Mouse (Mus musculus) midbrain, embryonic 10.5 days (tissue): ENCODE measurements around the gene Kcnk4. TPM values are rescaled to one million over a fixed set of nuclear protein-coding genes. Genes with fewer than 3 reads are reported as not detected.

Experiments used
- DNase-seq: peaks from one replicate; pipeline ENCODE4 v3.0.0-alpha.2; 2017; ENCODE audit warnings: low spot score
- H3K27ac ChIP-seq: fragments of 300-500 bp; sonication (generic); replicated peaks from 2 replicates; pipeline ENCODE4 v1.5.1; 2016; ENCODE audit warnings: mild to moderate bottlenecking
- H3K27me3 ChIP-seq: fragments of 300-500 bp; sonication (generic); 2 replicates; pipeline ENCODE4 v1.6.1; 2016; ENCODE audit warnings: low read depth, mild to moderate bottlenecking; ENCODE audit not compliant: poor library complexity, severe bottlenecking
- H3K36me3 ChIP-seq: fragments of 300-500 bp; sonication (generic); 2 replicates; pipeline ENCODE4 v1.6.1; 2016; ENCODE audit warnings: mild to moderate bottlenecking, moderate library complexity
- H3K4me1 ChIP-seq: fragments of 300-500 bp; sonication (generic); 2 replicates; pipeline ENCODE4 v1.6.1; 2016
- H3K4me3 ChIP-seq: fragments of 300-500 bp; sonication (generic); 2 replicates; pipeline ENCODE4 v1.5.1; 2016; ENCODE audit warnings: mild to moderate bottlenecking, moderate library complexity
- H3K9me3 ChIP-seq: fragments of 300-500 bp; sonication (generic); replicated peaks from 2 replicates; pipeline ENCODE4 v1.6.1; 2016; ENCODE audit warnings: mild to moderate bottlenecking
- WGBS: fragments of 180-500 bp; shearing (Covaris S2); methylation state at CpG from one replicate; pipeline ENCODE4 v1.1.7; 2016; 5-methylcytosine and 5-hydroxymethylcytosine counted together
- polyA plus RNA-seq: library from polyadenylated mRNA; unstranded; fragments of >200 nt; fragmentation: Nextera tagmentation; extraction: Ambion mirVana; gene quantifications from 2 replicates; pipeline ENCODE4 v1.2.1, GENCODE M21; 2016

Gene Kcnk4
- polyA plus RNA-seq, 1 experiment from 2014 or later = 0.11 TPM

GRCm38 (mm10) chr19:6925611-6926329, 8.5 kb downstream of the Kcnk4 start:
- Histone ChIP-seq H3K4me1 (peaks cover 54% of the 10 kb centered on the region), H3K9me3 (no peaks in the 10 kb centered on the region; the same call in 1 of the 2 replicates), H3K27me3 (peaks cover 87% of the 10 kb centered on the region), H3K4me3 (peak overlapping the region; percentile 24), H3K36me3 (no peaks in the 10 kb centered on the region), H3K27ac (no peak overlapping the region)
- no peak for DNase-seq
- 5% methylated on average over 40 of the region's 40 CpGs for WGBS

- 6% methylated on average over 9 of the region's 9 CpGs for WGBS
- peak within 1 kb of the TSS; percentile 24 for H3K4me3 ChIP-seq
These were observed 9.1 kb downstream of the Kcnk4 start, which contains the start of gene Catsperz for GRCm38 (mm10) chr19:6925307-6925573. Gene Catsperz (minus strand): TSS chr19:6925380.

GRCm38 (mm10) chr19:6924461-6925306, 9.6 kb downstream of the Kcnk4 start:
- peaks cover 65% of the 10 kb centered on the region for H3K4me1 ChIP-seq
- peaks cover 77% of the 10 kb centered on the region for H3K27me3 ChIP-seq
- H3K27ac ChIP-seq = no peak overlapping the region
- no peaks in the 10 kb centered on the region; the same call in 1 of the 2 replicates for H3K9me3 ChIP-seq
- WGBS = 5% methylated on average over 39 of the region's 39 CpGs
- peak overlapping the region; percentile 24 for H3K4me3 ChIP-seq
- no peaks in the 10 kb centered on the region for H3K36me3 ChIP-seq
- DNase-seq = peak; percentile 77

More at GRCm38 (mm10) chr19:6925307-6925573, 9.1 kb downstream of the Kcnk4 start, which contains the start of gene Catsperz:
- no peaks in the 10 kb centered on the region; the same call in 1 of the 2 replicates for H3K9me3 ChIP-seq
- peaks cover 60% of the 10 kb centered on the region for H3K4me1 ChIP-seq
- H3K27me3 ChIP-seq = peaks cover 82% of the 10 kb centered on the region
- no peaks in the 10 kb centered on the region for H3K36me3 ChIP-seq
- no peak for DNase-seq
- H3K27ac ChIP-seq = no peak within 1 kb of the TSS

GRCm38 (mm10) chr19:6922901-6923735, 11.2 kb downstream of the Kcnk4 start:
- H3K36me3 ChIP-seq = no peaks in the 10 kb centered on the region
- no peak overlapping the region for H3K27ac ChIP-seq
- DNase-seq = no peak
- 63% methylated on average over 6 of the region's 6 CpGs for WGBS
- peaks cover 61% of the 10 kb centered on the region for H3K27me3 ChIP-seq
- peak overlapping the region; percentile 76; the same call in 1 of the 2 replicates for H3K4me3 ChIP-seq
- peaks cover 66% of the 10 kb centered on the region for H3K4me1 ChIP-seq
- H3K9me3 ChIP-seq = no peaks in the 10 kb centered on the region; the same call in 1 of the 2 replicates

- under 1% methylated on average over 63 of the region's 66 CpGs for WGBS
- peaks cover 55% of the 10 kb centered on the region for H3K4me1 ChIP-seq
- peak within 1 kb of the TSS; percentile 76 for H3K4me3 ChIP-seq
- peak; percentile 100 for DNase-seq
- no peaks in the 10 kb centered on the region for H3K36me3 ChIP-seq
- H3K9me3 ChIP-seq = no peaks in the 10 kb centered on the region; the same call in 1 of the 2 replicates
- H3K27me3 ChIP-seq = peaks cover 49% of the 10 kb centered on the region
- peak within 1 kb of the TSS; percentile 95 for H3K27ac ChIP-seq
These were observed 12.4 kb downstream of the Kcnk4 start, which contains the start of gene Esrra for GRCm38 (mm10) chr19:6921647-6922567. Gene Esrra (minus strand): TSS chr19:6921813.

- Histone ChIP-seq H3K4me1 (peaks cover 46% of the 10 kb centered on the region), H3K9me3 (no peaks in the 10 kb centered on the region; the same call in 1 of the 2 replicates), H3K27me3 (peaks cover 40% of the 10 kb centered on the region), H3K4me3 (peak overlapping the region; percentile 76), H3K27ac (peak overlapping the region; percentile 95), H3K36me3 (no peaks in the 10 kb centered on the region)
- 2% methylated on average over 41 of the region's 48 CpGs for WGBS
- DNase-seq = no peak
These were observed 13.3 kb downstream of the Kcnk4 start for GRCm38 (mm10) chr19:6920741-6921636.

- Histone ChIP-seq H3K4me3 (peak overlapping the region; percentile 76), H3K27ac (peak overlapping the region; percentile 95), H3K36me3 (no peaks in the 10 kb centered on the region), H3K4me1 (peaks cover 37% of the 10 kb centered on the region), H3K9me3 (no peaks in the 10 kb centered on the region), H3K27me3 (peaks cover 31% of the 10 kb centered on the region)
- DNase-seq = peak; percentile 53
- 48% methylated on average over 8 of the region's 8 CpGs for WGBS
These were observed 14.2 kb downstream of the Kcnk4 start for GRCm38 (mm10) chr19:6919876-6920740.

GRCm38 (mm10) chr19:6919431-6919830, 14.9 kb downstream of the Kcnk4 start:
- Histone ChIP-seq H3K4me3 (no peak overlapping the region), H3K9me3 (no peaks in the 10 kb centered on the region), H3K4me1 (peaks cover 30% of the 10 kb centered on the region), H3K36me3 (no peaks in the 10 kb centered on the region), H3K27me3 (peaks cover 24% of the 10 kb centered on the region), H3K27ac (no peak overlapping the region)
- DNase-seq = no peak

GRCm38 (mm10) chr19:6918321-6918720, 16.0 kb downstream of the Kcnk4 start:
- H3K4me1 ChIP-seq = peaks cover 30% of the 10 kb centered on the region
- 93% methylated on average over 4 of the region's 4 CpGs for WGBS
- no peak for DNase-seq

GRCm38 (mm10) chr19:6916496-6916895, 17.8 kb downstream of the Kcnk4 start:
- Histone ChIP-seq H3K4me1 (peaks cover 23% of the 10 kb centered on the region), H3K27me3 (no peaks in the 10 kb centered on the region), H3K4me3 (no peak overlapping the region), H3K9me3 (no peaks in the 10 kb centered on the region), H3K36me3 (peaks cover 28% of the 10 kb centered on the region), H3K27ac (no peak overlapping the region)
- 82% methylated on average over 4 of the region's 4 CpGs for WGBS
- no peak for DNase-seq

More at GRCm38 (mm10) chr19:6918321-6918720, 16.0 kb downstream of the Kcnk4 start:
- Histone ChIP-seq H3K9me3 (no peaks in the 10 kb centered on the region), H3K36me3 (peaks cover 10% of the 10 kb centered on the region), H3K27me3 (peaks cover 13% of the 10 kb centered on the region), H3K4me3 (no peak overlapping the region), H3K27ac (no peak overlapping the region)
